Mouse (Mus musculus) kidney, postnatal 0 days (tissue): ENCODE measurements around the gene Mus81. TPM values are rescaled to one million over a fixed set of nuclear protein-coding genes. Genes with fewer than 3 reads are reported as not detected.

ENCODE experiments used
- ATAC-seq: fragments of 200-750 bp; cut with Nextera tagmentation; replicated peaks from 2 replicates; pipeline ENCODE4 v1.8.0; 2017; ENCODE audit warnings: low read depth, moderate number of reproducible peaks, moderate TSS enrichment, moderate library complexity; ENCODE audit not compliant: low FRiP score
- DNase-seq: peaks from one replicate; pipeline ENCODE4 v3.0.0-alpha.2; 2016; ENCODE audit warnings: low spot score
- H3K27ac ChIP-seq: fragments of 300-500 bp; sonication (generic); 2 replicates; pipeline ENCODE4 v1.5.1; 2014; ENCODE audit warnings: mild to moderate bottlenecking
- H3K27me3 ChIP-seq: fragments of 300-500 bp; sonication (generic); 2 replicates; pipeline ENCODE4 v1.6.1; 2014; ENCODE audit warnings: low read length, mixed read lengths; ENCODE audit not compliant: insufficient read depth
- H3K36me3 ChIP-seq: fragments of 300-500 bp; sonication (generic); 2 replicates; pipeline ENCODE4 v1.6.1; 2014; ENCODE audit warnings: low read length, mixed read lengths; ENCODE audit not compliant: insufficient read depth
- H3K4me1 ChIP-seq: fragments of 300-500 bp; sonication (generic); replicated peaks from 2 replicates; pipeline ENCODE4 v1.6.1; 2014; ENCODE audit warnings: antibody characterized with exemption, low read length, mixed read lengths; ENCODE audit not compliant: insufficient read depth
- H3K4me2 ChIP-seq: fragments of 300-500 bp; sonication (generic); 2 replicates; pipeline ENCODE4 v1.6.1; 2014; ENCODE audit warnings: mild to moderate bottlenecking, low read length, moderate library complexity, mixed read lengths
- H3K4me3 ChIP-seq: fragments of 300-500 bp; sonication (generic); replicated peaks from 2 replicates; pipeline ENCODE4 v1.5.1; 2014; ENCODE audit warnings: low read depth, low read length
- H3K9ac ChIP-seq: fragments of 300-500 bp; sonication (generic); 2 replicates; pipeline ENCODE4 v1.6.1; 2014; ENCODE audit warnings: low read depth, low read length
- H3K9me3 ChIP-seq: fragments of 300-500 bp; sonication (generic); replicated peaks from 2 replicates; pipeline ENCODE4 v1.6.1; 2016; ENCODE audit warnings: low read length, inconsistent platforms, mixed read lengths
- CTCF ChIP-seq: IDR thresholded peaks from 2 replicates; pipeline ENCODE4 v1.5.1; 2016; ENCODE audit warnings: antibody characterized with exemption, low read depth, mild to moderate bottlenecking, moderate library complexity
- WGBS: fragments of 180-500 bp; shearing (Covaris S2); extraction: QIAGEN DNeasy Blood & Tissue Kit; methylation state at CpG from one replicate; pipeline ENCODE4 v1.1.7; 2014; 5-methylcytosine and 5-hydroxymethylcytosine counted together
- polyA plus RNA-seq: library from polyadenylated mRNA; unstranded; fragments of >200 nt; fragmentation: Nextera tagmentation; extraction: Ambion mirVana; gene quantifications from 2 replicates; pipeline ENCODE4 v1.2.1, GENCODE M21; 2015

The Mus81 gene
- polyA plus RNA-seq, 1 experiment from 2014 or later = 31.3 TPM

DNA sequence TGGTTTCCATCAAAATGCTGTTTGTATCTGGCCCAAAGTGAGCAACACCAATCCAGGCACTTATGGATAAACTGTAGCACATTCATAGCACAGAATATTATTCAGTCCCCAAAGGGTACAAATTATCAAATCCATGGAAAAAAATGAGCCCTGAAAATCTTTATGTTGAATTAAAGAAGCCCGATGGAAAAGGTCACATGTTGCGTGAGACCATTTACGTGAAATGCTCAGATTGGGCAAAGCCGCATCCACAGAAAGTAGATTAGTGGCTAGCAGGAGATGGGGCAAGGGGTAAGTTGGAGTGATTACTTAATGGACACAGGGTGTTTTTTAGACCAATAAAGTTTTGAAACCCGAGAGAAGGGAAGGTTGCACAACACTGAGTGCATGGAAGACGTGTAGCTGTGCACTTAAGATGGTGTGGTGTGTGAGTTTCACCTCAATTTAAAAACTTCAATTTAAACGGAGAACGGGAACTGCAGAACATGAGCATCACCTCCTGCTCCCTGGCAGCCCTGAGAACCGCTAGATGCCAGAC lies 43.8 kb downstream of the Mus81 start:
- peaks cover 16% of the 10 kb centered on the region for H3K4me1 ChIP-seq
- no peaks in the 10 kb centered on the region for H3K36me3 ChIP-seq
- TF ChIP-seq CTCF = no peak
- no peak overlapping the region for H3K4me3 ChIP-seq
- ATAC-seq (no peak), DNase-seq (no peak)
- no peak overlapping the region for H3K27ac ChIP-seq
- 58% methylated on average over 9 of the region's 9 CpGs for WGBS
- no peak overlapping the region for H3K4me2 ChIP-seq
- H3K27me3 ChIP-seq = peaks cover 8% of the 10 kb centered on the region; the same call in 1 of the 2 replicates
- no peak overlapping the region for H3K9ac ChIP-seq
- no peaks in the 10 kb centered on the region for H3K9me3 ChIP-seq

DNA sequence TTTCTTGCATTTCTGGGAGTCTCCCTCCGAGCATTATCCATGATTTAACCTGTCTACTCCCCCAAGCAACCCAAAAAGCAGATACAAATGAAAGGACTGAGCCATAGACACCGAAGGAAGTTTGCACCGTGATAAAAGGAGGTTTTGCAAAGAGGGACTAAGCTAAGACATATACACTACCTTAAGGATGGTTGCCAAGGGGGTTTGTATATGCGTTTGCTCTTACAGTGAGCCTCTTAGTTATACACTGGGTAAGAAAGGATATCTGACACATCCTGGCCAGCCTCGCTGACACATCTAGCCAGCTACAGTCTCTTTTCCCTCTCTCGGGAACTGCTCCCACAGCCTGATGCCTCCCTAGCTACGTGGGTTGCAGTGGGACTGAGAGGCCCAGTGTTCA lies 54.3 kb downstream of the Mus81 start:
- peak overlapping the region; percentile 82 for H3K4me2 ChIP-seq
- H3K4me3 ChIP-seq = no peak overlapping the region

DNA sequence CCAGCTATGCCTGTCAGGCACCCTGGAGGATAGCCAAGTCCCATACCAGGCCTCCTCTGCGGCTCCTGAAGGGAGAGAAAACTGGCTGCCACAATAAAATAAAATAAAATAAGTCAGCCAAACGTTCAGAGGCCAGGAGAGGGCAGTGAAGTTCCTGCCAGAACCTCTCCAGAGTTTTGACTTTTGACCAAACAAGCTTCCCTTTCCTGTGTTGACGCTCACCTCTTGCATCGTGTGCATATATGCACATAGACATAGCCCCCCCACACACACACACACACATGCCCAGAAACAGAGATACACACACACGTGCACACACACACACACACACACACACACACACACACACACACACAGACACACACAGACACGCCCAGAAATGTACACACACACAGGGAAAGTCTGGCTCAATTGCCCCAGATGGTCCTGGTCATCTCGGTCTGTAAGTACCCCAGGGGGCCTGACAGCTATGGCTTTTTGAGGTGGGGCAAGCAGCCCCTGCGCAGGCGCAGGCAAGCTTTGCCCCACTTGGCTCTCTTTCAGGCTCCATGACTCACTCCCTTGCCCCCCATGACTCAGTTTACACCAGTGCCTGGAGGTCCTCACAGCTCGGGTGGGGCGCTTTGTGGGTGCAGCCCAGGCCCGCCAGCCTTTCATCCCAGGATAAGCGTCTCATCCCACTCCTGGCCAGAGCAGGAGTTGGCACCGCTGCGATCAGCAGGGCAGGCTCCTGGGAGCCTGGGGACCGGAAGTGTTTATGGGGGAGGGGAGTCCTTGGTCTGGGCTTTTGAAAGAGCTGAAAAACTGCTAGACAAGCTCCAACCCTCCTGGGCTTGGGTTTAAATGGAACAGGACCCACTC lies 55.0 kb downstream of the Mus81 start:
- no peaks in the 10 kb centered on the region for H3K9me3 ChIP-seq
- 5% methylated on average over 16 of the region's 16 CpGs for WGBS
- H3K4me1 ChIP-seq = peaks cover 8% of the 10 kb centered on the region
- H3K27ac ChIP-seq = peak overlapping the region; percentile 66
- H3K27me3 ChIP-seq = no peaks in the 10 kb centered on the region
- H3K9ac ChIP-seq = peak overlapping the region; percentile 47; the same call in 1 of the 2 replicates
- peak; percentile 69 for TF ChIP-seq CTCF
- peak overlapping the region; percentile 82 for H3K4me2 ChIP-seq
- peak; percentile 89 for DNase-seq
- ATAC-seq = peak; percentile 37; the same call in 1 of the 2 replicates
- 0 out of 2 replicates have a peak, but pooled peaks cover 3% of the 10 kb centered on the region for H3K36me3 ChIP-seq
- peak overlapping the region; percentile 30 for H3K4me3 ChIP-seq

More for the DNA sequence above, 54.3 kb downstream of the Mus81 start:
- Histone ChIP-seq H3K9ac (peak overlapping the region; percentile 47; the same call in 1 of the 2 replicates), H3K4me1 (peaks cover 8% of the 10 kb centered on the region), H3K27ac (peak overlapping the region; percentile 66), H3K27me3 (no peaks in the 10 kb centered on the region), H3K9me3 (no peaks in the 10 kb centered on the region), H3K36me3 (0 out of 2 replicates have a peak, but pooled peaks cover 3% of the 10 kb centered on the region)
- ATAC-seq (no peak), DNase-seq (no peak)
- no peak for TF ChIP-seq CTCF
- 53% methylated on average over 7 of the region's 7 CpGs for WGBS

Other genes starting within 250 kb of the Mus81 start
- gene Pacs1, start 215.3 kb downstream of the Mus81 start, polyA plus RNA-seq = 14.2 and 14.8 TPM in 2 replicates
- 239 and 274 TPM in 2 replicates for gene Sf3b2, start 192.9 kb downstream of the Mus81 start, polyA plus RNA-seq
- gene Gal3st3, start 190.1 kb downstream of the Mus81 start, polyA plus RNA-seq = 2.2 and 2.7 TPM in 2 replicates
- gene Catsper1, start 152.7 kb downstream of the Mus81 start, polyA plus RNA-seq = not detected in 2 replicates
- gene Cst6, start 138.8 kb downstream of the Mus81 start, polyA plus RNA-seq = 0.29 and 1.5 TPM in 2 replicates
- 30.8 and 34.0 TPM in 2 replicates for gene Eif1ad, start 121.7 kb downstream of the Mus81 start, polyA plus RNA-seq
- 344 and 363 TPM in 2 replicates for gene Banf1, start 121.2 kb downstream of the Mus81 start, polyA plus RNA-seq
- 56.1 and 57.8 TPM in 2 replicates for gene Sart1, start 99.7 kb downstream of the Mus81 start, polyA plus RNA-seq
- gene Tsga10ip, start 85.9 kb downstream of the Mus81 start, polyA plus RNA-seq = 0.31 and 0.39 TPM in 2 replicates
- 237 and 246 TPM in 2 replicates for gene Drap1, start 63.4 kb downstream of the Mus81 start, polyA plus RNA-seq
- gene AI837181, start 63.3 kb downstream of the Mus81 start, polyA plus RNA-seq = 55.7 and 55.8 TPM in 2 replicates
- gene Fosl1, start 40.9 kb downstream of the Mus81 start, polyA plus RNA-seq = 0.32 TPM in 1 of 2 replicates, not detected in the other
- gene Ccdc85b, start 30.5 kb downstream of the Mus81 start, polyA plus RNA-seq = 12.2 and 15.6 TPM in 2 replicates
- 141 and 150 TPM in 2 replicates for gene Fibp, start 27.8 kb downstream of the Mus81 start, polyA plus RNA-seq
- gene Ctsw, start 19.9 kb downstream of the Mus81 start, polyA plus RNA-seq = 0.79 and 1.2 TPM in 2 replicates
- gene Efemp2, start 14.4 kb downstream of the Mus81 start, polyA plus RNA-seq = 126 and 140 TPM in 2 replicates
- gene Cfl1, start 2.1 kb upstream of the Mus81 start, polyA plus RNA-seq = 2,170 and 2,281 TPM in 2 replicates
- gene 1700020D05Rik, start 15.4 kb upstream of the Mus81 start, polyA plus RNA-seq = 0.13 TPM in 1 of 2 replicates, not detected in the other
- 7.6 and 8.0 TPM in 2 replicates for gene Snx32, start 22.1 kb upstream of the Mus81 start, polyA plus RNA-seq
- 12.3 and 13.7 TPM in 2 replicates for gene Ovol1, start 72.2 kb upstream of the Mus81 start, polyA plus RNA-seq
- gene Ap5b1, start 79.6 kb upstream of the Mus81 start, polyA plus RNA-seq = 7.1 and 7.2 TPM in 2 replicates
- 107 and 128 TPM in 2 replicates for gene Rnaseh2c, start 113.5 kb upstream of the Mus81 start, polyA plus RNA-seq
- 54.0 and 56.5 TPM in 2 replicates for gene Kat5, start 121.8 kb upstream of the Mus81 start, polyA plus RNA-seq
- 42.6 and 45.5 TPM in 2 replicates for gene Rela, start 149.1 kb upstream of the Mus81 start, polyA plus RNA-seq
- 22.5 and 26.2 TPM in 2 replicates for gene Sipa1, start 175.3 kb upstream of the Mus81 start, polyA plus RNA-seq
- 35.4 and 39.8 TPM in 2 replicates for gene Map3k11, start 200.3 kb upstream of the Mus81 start, polyA plus RNA-seq
- 14.8 and 15.0 TPM in 2 replicates for gene Pcnx3, start 200.5 kb upstream of the Mus81 start, polyA plus RNA-seq
- gene Kcnk7, start 216.0 kb upstream of the Mus81 start, polyA plus RNA-seq = 0.32 and 0.33 TPM in 2 replicates
- gene Ehbp1l1, start 237.9 kb upstream of the Mus81 start, polyA plus RNA-seq = 14.3 and 15.0 TPM in 2 replicates
- 91.0 and 92.7 TPM in 2 replicates for gene Fam89b, start 241.3 kb upstream of the Mus81 start, polyA plus RNA-seq